Mouse (Mus musculus) mammary gland, adult 2 months (tissue): ENCODE data around the gene Gm10715. TPM values are rescaled to one million over a fixed set of nuclear protein-coding genes. Genes with fewer than 3 reads are reported as not detected.

Source experiments
- polyA plus RNA-seq: library from polyadenylated mRNA; depleted of rRNA; stranded (reverse); fragments of >200 nt; gene quantifications from 2 replicates; pipeline ENCODE4 v1.2.3, GENCODE M21; 2012; ENCODE audit warnings: low replicate concordance; rRNA removed

Gene Gm10715
- not detected in 2 replicates for polyA plus RNA-seq

DNA sequence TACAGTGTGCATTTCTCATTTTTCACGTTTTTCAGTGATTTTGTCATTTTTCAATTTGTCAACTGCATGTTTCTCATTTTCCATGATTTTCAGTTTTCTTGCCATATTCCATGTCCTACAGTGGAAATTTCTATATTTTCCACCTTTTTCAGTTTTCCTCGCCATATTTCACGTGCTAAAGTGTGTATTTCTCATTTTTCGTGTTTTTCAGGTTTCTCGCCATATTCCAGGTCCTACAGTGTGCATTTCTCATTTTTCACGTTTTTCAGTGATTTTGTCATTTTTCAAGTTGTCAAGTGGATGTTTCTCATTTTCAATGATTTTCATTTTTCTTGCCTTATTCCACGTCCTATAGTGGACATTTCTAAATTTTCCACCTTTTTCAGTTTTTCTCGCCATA is at the start of gene Gm10715:
Gm10715 (plus strand) TSS at position 301 of the 400 bp plus-strand sequence.

DNA sequence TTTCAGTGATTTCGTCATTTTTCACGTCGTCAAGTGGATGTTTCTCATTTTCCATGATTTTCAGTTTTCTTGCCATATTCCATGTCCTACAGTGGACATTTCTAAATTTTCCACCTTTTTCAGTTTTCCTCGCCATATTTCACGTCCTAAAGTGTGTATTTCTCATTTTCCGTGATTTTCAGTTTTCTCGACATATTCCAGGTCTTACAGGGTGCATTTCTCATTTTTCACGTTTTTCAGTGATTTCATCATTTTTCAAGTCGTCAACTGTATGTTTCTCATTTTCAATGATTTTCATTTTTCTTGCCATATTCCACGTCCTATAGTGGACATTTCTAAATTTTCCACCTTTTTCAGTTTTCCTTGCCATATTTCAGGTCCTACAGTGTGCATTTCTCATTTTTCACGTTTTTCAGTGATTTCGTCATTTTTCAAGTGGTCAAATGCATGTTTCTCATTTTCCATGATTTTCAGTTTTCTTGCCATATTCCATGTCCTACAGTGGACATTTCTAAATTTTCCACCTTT is 36.2 kb upstream of the Gm10715 start, which contains the start of gene Gm10722:
Gm10722 (plus strand) TSS at position 478 of the 528 bp plus-strand sequence.

GRCm38 (mm10) chr9:3002794-3003396 is 33.8 kb upstream of the Gm10715 start, which contains the start of gene Gm11168:
Gene Gm11168, plus strand, starts transcription at chr9:3003346.

GRCm38 (mm10) chr9:3012733-3013279 is 23.9 kb upstream of the Gm10715 start, which contains the start of gene Gm10721:
Gene Gm10721, plus strand, starts transcription at chr9:3013140.

DNA sequence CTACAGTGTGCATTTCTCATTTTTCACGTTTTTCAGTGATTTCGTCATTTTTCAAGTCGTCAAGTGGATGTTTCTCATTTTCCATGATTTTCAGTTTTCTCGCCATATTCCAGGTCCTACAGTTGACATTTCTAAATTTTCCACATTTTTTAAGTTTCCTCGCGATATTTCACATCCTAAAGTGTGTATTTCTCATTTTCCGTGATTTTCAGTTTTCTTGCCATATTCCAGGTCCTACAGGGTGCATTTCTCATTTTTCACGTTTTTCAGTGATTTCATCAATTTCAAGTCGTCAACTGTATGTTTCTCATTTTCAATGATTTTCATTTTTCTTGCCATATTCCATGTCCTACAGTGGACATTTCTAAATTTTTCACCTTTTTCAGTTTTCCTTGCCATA is 21.3 kb upstream of the Gm10715 start, which contains the start of gene Gm10720:
Gm10720 (plus strand) TSS at position 301 of the 400 bp plus-strand sequence.

GRCm38 (mm10) chr9:3017108-3017507 is 19.6 kb upstream of the Gm10715 start, which contains the start of gene Gm10719:
Gene Gm10719, plus strand, starts transcription at chr9:3017408.

DNA sequence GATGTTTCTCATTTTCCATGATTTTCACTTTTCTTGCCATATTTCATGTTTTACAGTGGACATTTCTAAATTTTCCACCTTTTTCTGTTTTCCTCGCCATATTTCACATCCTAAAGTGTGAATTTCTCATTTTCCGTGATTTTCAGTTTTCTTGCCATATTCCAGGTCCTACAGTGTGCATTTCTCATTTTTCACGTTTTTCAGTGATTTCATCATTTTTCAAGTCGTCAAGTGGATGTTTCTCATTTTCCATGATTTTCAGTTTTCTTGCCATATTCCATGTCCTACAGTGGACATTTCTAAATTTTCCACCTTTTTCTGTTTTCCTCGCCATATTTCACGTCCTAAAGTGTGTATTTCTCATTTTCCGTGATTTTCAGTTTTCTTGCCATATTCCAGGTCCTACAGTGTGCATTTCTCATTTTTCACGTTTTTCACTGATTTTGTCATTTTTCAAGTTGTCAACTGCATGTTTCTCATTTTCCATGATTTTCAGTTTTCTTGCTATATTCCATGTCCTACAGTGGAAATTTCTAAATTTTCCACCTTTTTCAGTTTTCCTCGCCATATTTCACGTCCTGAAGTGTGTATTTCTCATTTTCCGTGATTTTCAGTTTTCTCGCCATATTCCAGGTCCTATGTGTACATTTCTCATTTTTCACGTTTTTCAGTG is 13.2 kb upstream of the Gm10715 start, which contains the start of gene Gm10718:
Gm10718 (plus strand) TSS at position 236 of the 673 bp plus-strand sequence.

DNA sequence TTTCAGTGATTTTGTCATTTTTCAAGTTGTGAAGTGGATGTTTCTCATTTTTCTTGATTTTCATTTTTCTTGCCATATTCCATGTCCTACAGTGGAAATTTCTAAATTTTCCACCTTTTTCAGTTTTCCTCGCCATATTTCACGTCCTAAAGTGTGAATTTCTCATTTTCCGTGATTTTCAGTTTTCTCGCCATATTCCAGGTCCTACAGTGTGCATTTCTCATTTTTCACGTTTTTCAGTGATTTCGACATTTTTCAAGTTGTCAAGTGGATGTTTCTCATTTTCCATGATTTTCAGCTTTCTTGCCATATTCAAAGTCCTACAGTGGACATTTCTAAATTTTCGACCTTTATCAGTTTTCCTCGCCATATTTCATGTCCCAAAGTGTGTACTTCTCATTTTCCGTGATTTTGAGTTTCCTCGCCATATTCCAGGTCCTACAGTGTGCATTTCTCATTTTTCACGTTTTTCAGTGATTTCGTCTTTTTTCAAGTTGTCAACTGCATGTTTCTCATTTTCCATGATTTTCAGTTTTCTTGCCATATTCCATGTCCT is 11.7 kb upstream of the Gm10715 start, which contains the start of gene Gm10717:
Gm10717 (plus strand) TSS at position 506 of the 556 bp plus-strand sequence.

GRCm38 (mm10) chr9:3034299-3034698 is 2.4 kb upstream of the Gm10715 start, which contains the start of gene Gm17535:
Gene Gm17535, plus strand, starts transcription at chr9:3034599.

Other genes starting within 250 kb of the Gm10715 start
- not detected in 2 replicates for gene Gm10722, start 36.0 kb upstream of the Gm10715 start, polyA plus RNA-seq
- not detected in 2 replicates for gene Gm11168, start 33.5 kb upstream of the Gm10715 start, polyA plus RNA-seq
- gene Gm10721, start 23.7 kb upstream of the Gm10715 start, polyA plus RNA-seq = not detected in 2 replicates
- gene Gm10720, start 21.2 kb upstream of the Gm10715 start, polyA plus RNA-seq = not detected in 2 replicates
- not detected in 2 replicates for gene Gm10719, start 19.5 kb upstream of the Gm10715 start, polyA plus RNA-seq
- not detected in 2 replicates for gene Gm10718, start 13.3 kb upstream of the Gm10715 start, polyA plus RNA-seq
- not detected in 2 replicates for gene Gm10717, start 11.5 kb upstream of the Gm10715 start, polyA plus RNA-seq
- gene Gm17535, start 2.3 kb upstream of the Gm10715 start, polyA plus RNA-seq = not detected in 2 replicates